Mouse (Mus musculus): ENCODE data around the gene Myo15. TPM values are rescaled to one million over a fixed set of nuclear protein-coding genes. Genes with fewer than 3 reads are reported as not detected.
"Not testable (repeated sequence)": the region's sequence is repeated elsewhere in the genome, so short reads cannot be mapped to it uniquely, and the experiment has no call there.

Myo15 gene
- polyA plus RNA-seq, 1 experiment from 2014 or later: 0.08 TPM

DNA sequence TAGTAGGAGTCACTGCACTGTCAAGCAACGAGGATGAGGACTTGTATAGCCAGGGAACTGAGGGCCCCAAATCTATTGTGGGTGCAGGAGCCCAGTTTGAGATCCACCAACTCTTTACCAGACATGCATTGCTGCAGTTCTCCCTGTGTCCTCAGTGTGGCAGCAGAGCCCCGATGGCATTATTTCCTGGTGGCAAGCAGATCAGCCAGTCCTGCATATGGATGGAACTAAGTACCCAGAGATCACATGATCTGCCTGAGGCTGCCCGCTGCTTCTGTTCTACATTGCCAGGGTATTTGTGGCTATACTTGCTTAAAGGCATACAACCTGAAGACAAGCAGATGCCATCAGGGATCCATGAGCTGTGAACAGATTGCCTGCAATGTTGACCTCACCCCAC, 90.2 kb downstream of the Myo15 start:
- Histone ChIP-seq H3K36me3 (peaks cover 39% of the 10 kb centered on the region), H3K27me3 (no peaks in the 10 kb centered on the region), H3K9me3 (no peaks in the 10 kb centered on the region), H3K4me3 (replicated peaks) (no peak overlapping the region), H3K4me1 (replicated peaks) (0 out of 2 replicates have a peak, but pooled peaks cover 3% of the 10 kb centered on the region), H3K4me2 (replicated peaks) (no peak overlapping the region), H3K27ac (no peak overlapping the region), H3K9ac (replicated peaks) (no peak overlapping the region)
- WGBS: 3% methylated on average over 3 of the region's 3 CpGs
- peak; percentile 82 for ATAC-seq

DNA sequence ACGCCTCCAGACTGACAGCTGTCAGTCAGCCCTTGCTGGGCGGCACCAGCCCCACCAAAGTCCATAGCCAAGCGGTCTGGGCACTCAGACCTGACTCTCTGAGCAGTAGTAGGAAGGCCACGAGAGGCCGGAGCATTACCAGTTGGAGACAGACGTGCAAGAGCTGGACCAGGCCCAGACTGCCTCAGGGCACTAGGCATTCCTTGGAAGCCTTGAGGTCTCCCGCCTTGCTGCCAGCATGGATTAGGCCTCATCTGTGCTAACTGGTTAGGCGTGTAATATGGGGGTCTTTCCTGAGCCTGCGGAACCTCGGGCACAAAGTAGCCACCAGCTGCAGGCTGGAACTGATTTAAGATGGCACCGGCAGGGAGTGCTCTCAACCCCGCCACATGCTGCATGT, 104.9 kb downstream of the Myo15 start:
- not testable (repeated sequence) for ATAC-seq
- 80% methylated on average over 11 of the region's 12 CpGs for WGBS

More for the DNA sequence above, 104.9 kb downstream of the Myo15 start:
- H3K36me3 ChIP-seq; H3K27ac ChIP-seq; H3K9me3 ChIP-seq; H3K27me3 ChIP-seq; H3K4me3 ChIP-seq (replicated peaks); H3K9ac ChIP-seq (replicated peaks); H3K4me1 ChIP-seq (replicated peaks); H3K4me2 ChIP-seq (replicated peaks): not testable (repeated sequence)

Other genes with a start within 250 kb of the Myo15 start
- 38.5 and 46.0 TPM in 2 replicates for gene Srebf1, start 246.8 kb upstream of the Myo15 start, polyA plus RNA-seq (2015; fragmentation: Nextera tagmentation; extraction: Ambion mirVana)
- 47.8 and 50.1 TPM in 2 replicates for gene Tom1l2, start 116.4 kb upstream of the Myo15 start, polyA plus RNA-seq (2015; fragmentation: Nextera tagmentation; extraction: Ambion mirVana)
- 4.3 and 5.1 TPM in 2 replicates for gene Drc3, start 116.0 kb upstream of the Myo15 start, polyA plus RNA-seq (2015; fragmentation: Nextera tagmentation; extraction: Ambion mirVana)
- 20.4 and 23.3 TPM in 2 replicates for gene Gid4, start 52.2 kb upstream of the Myo15 start, polyA plus RNA-seq (2015; fragmentation: Nextera tagmentation; extraction: Ambion mirVana)
- 39.4 and 42.9 TPM in 2 replicates for gene Atpaf2, start 50.9 kb upstream of the Myo15 start, polyA plus RNA-seq (2015; fragmentation: Nextera tagmentation; extraction: Ambion mirVana)
- 91.5 and 95.5 TPM in 2 replicates for gene Drg2, start 14.7 kb upstream of the Myo15 start, polyA plus RNA-seq (2015; fragmentation: Nextera tagmentation; extraction: Ambion mirVana)
- gene Alkbh5, start 67.0 kb downstream of the Myo15 start, polyA plus RNA-seq (2015; fragmentation: Nextera tagmentation; extraction: Ambion mirVana): 27.2 and 31.0 TPM in 2 replicates
- 75.1 and 87.4 TPM in 2 replicates for gene Llgl1, start 230.4 kb downstream of the Myo15 start, polyA plus RNA-seq (2015; fragmentation: Nextera tagmentation; extraction: Ambion mirVana)